Mouse (Mus musculus): ENCODE measurements around the gene Ms4a10. TPM values are rescaled to one million over a fixed set of nuclear protein-coding genes. Genes with fewer than 3 reads are reported as not detected.
A peak's percentile ranks its signal among the peaks of the same experiment; 100 is the strongest.

Ms4a10 gene
- polyA plus RNA-seq, 1 experiment from 2014 or later = not detected

- peaks cover 15% of the 10 kb centered on the region; the same call in 1 of the 2 replicates for H3K36me3 ChIP-seq (ENCODE audit: insufficient read depth, low read length)
- DNase-seq (ENCODE audit: low spot score) (no peak), ATAC-seq (peak; percentile 51)
- H3K4me3 ChIP-seq (ENCODE audit: low read depth, low read length) = peak overlapping the region; percentile 28
- H3K9ac ChIP-seq (replicated peaks; ENCODE audit: low read depth) = peak overlapping the region; percentile 44
- peaks cover 9% of the 10 kb centered on the region for H3K4me1 ChIP-seq (ENCODE audit: insufficient read depth, low read depth, low read length)
- H3K4me2 ChIP-seq (replicated peaks; ENCODE audit: low read depth, low read length) = peak overlapping the region; percentile 57
- TF ChIP-seq CTCF (IDR thresholded peaks at IDR 0.05) (no peak), EP300 (IDR thresholded peaks at IDR 0.05) (no peak)
- 6% methylated on average over 40 of the region's 40 CpGs for WGBS
- no peaks in the 10 kb centered on the region for H3K9me3 ChIP-seq (ENCODE audit: low read length)
- H3K27ac ChIP-seq (ENCODE audit: low read length) = no peak overlapping the region
- no peaks in the 10 kb centered on the region for H3K27me3 ChIP-seq (replicated peaks; ENCODE audit: insufficient read depth, low read length)
Measured at GRCm38 (mm10) chr19:10940801-10941457, 33.5 kb downstream of the Ms4a10 start.

GRCm38 (mm10) chr19:10940097-10940800 is 34.2 kb downstream of the Ms4a10 start:
- peak; percentile 86 for ATAC-seq

DNA sequence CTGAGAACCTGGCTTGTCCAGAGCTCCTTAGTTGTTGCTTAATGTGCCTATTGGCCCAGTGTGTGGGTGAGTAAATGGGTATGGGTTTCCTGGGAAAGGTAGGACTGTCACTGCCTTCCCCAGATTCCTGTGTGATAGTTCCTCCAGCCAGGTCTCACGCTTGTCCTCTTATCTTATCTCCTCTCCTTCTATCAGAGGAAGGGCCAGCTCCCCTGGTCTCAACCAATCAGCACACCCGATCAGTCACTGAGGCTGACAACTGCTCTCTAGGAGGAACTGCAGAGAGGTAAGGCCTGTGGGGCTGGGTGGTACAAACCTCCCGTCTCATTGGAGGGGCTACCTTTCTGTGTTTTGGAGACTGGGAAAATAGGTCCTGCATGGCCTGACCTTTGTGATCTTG is 35.7 kb downstream of the Ms4a10 start:
- WGBS = 23% methylated on average over 3 of the region's 3 CpGs
- Histone ChIP-seq H3K4me3 (ENCODE audit: low read depth, low read length) (no peak overlapping the region), H3K27me3 (replicated peaks; ENCODE audit: insufficient read depth, low read length) (no peaks in the 10 kb centered on the region), H3K36me3 (ENCODE audit: insufficient read depth, low read length) (0 out of 2 replicates have a peak, but pooled peaks cover 10% of the 10 kb centered on the region), H3K9me3 (ENCODE audit: low read length) (no peaks in the 10 kb centered on the region), H3K9ac (replicated peaks; ENCODE audit: low read depth) (no peak overlapping the region; the same call in 1 of the 2 replicates), H3K4me2 (replicated peaks; ENCODE audit: low read depth, low read length) (no peak overlapping the region), H3K4me1 (ENCODE audit: insufficient read depth, low read depth, low read length) (peaks cover 9% of the 10 kb centered on the region), H3K27ac (ENCODE audit: low read length) (no peak overlapping the region)
- no peak for TF ChIP-seq EP300 (IDR thresholded peaks at IDR 0.05)
- DNase-seq (ENCODE audit: low spot score) (no peak), ATAC-seq (no peak)

More at GRCm38 (mm10) chr19:10940097-10940800, 34.2 kb downstream of the Ms4a10 start:
- TF ChIP-seq CTCF (IDR thresholded peaks at IDR 0.05) (peak; percentile 90), EP300 (IDR thresholded peaks at IDR 0.05) (no peak)
- H3K27me3 ChIP-seq (replicated peaks; ENCODE audit: insufficient read depth, low read length) = no peaks in the 10 kb centered on the region
- DNase-seq (ENCODE audit: low spot score) = peak; percentile 78
- peaks cover 15% of the 10 kb centered on the region; the same call in 1 of the 2 replicates for H3K36me3 ChIP-seq (ENCODE audit: insufficient read depth, low read length)
- WGBS = 19% methylated on average over 37 of the region's 37 CpGs
- no peak overlapping the region for H3K27ac ChIP-seq (ENCODE audit: low read length)
- H3K4me1 ChIP-seq (ENCODE audit: insufficient read depth, low read depth, low read length) = peaks cover 9% of the 10 kb centered on the region
- H3K9me3 ChIP-seq (ENCODE audit: low read length) = no peaks in the 10 kb centered on the region
- peak overlapping the region; percentile 57 for H3K4me2 ChIP-seq (replicated peaks; ENCODE audit: low read depth, low read length)
- peak overlapping the region; percentile 28 for H3K4me3 ChIP-seq (ENCODE audit: low read depth, low read length)
- H3K9ac ChIP-seq (replicated peaks; ENCODE audit: low read depth) = no peak overlapping the region

- no peaks in the 10 kb centered on the region for H3K9me3 ChIP-seq (ENCODE audit: low read length)
- H3K4me3 ChIP-seq (ENCODE audit: low read depth, low read length) = no peak within 1 kb of the TSS
- no peak within 1 kb of the TSS for H3K27ac ChIP-seq (ENCODE audit: low read length)
- 0 out of 2 replicates have a peak, but pooled peaks cover 2% of the 10 kb centered on the region for H3K36me3 ChIP-seq (ENCODE audit: insufficient read depth, low read length)
- H3K27me3 ChIP-seq (replicated peaks; ENCODE audit: insufficient read depth, low read length) = no peaks in the 10 kb centered on the region
- 0 out of 2 replicates have a peak within 1 kb of the TSS, but pooled peaks have one; percentile 8 for H3K4me2 ChIP-seq (replicated peaks; ENCODE audit: low read depth, low read length)
- DNase-seq (ENCODE audit: low spot score) (no peak), ATAC-seq (peak; percentile 27; the same call in 1 of the 2 replicates)
- peaks cover 9% of the 10 kb centered on the region for H3K4me1 ChIP-seq (ENCODE audit: insufficient read depth, low read depth, low read length)
- TF ChIP-seq EP300 (IDR thresholded peaks at IDR 0.05) = no peak
- no peak for TF ChIP-seq CTCF (IDR thresholded peaks at IDR 0.05)
- WGBS = 24% methylated on average over 5 of the region's 5 CpGs
- H3K9ac ChIP-seq (replicated peaks; ENCODE audit: low read depth) = no peak within 1 kb of the TSS
Measured at GRCm38 (mm10) chr19:10937110-10937563, 37.3 kb downstream of the Ms4a10 start, which contains the start of gene Ptgdr2. Gene Ptgdr2, plus strand, starts transcription at chr19:10937160.

GRCm38 (mm10) chr19:10936077-10936476 is 38.4 kb downstream of the Ms4a10 start:
- WGBS = 85% methylated on average over 5 of the region's 5 CpGs
- H3K9me3 ChIP-seq (ENCODE audit: low read length) = no peaks in the 10 kb centered on the region
- H3K4me3 ChIP-seq (ENCODE audit: low read depth, low read length) = no peak overlapping the region
- DNase-seq (ENCODE audit: low spot score) (no peak), ATAC-seq (no peak)
- no peak overlapping the region for H3K4me2 ChIP-seq (replicated peaks; ENCODE audit: low read depth, low read length)
- H3K27ac ChIP-seq (ENCODE audit: low read length) = no peak overlapping the region
- H3K36me3 ChIP-seq (ENCODE audit: insufficient read depth, low read length) = no peaks in the 10 kb centered on the region
- peaks cover 7% of the 10 kb centered on the region for H3K4me1 ChIP-seq (ENCODE audit: insufficient read depth, low read depth, low read length)
- TF ChIP-seq CTCF (IDR thresholded peaks at IDR 0.05) (peak; percentile 32), EP300 (IDR thresholded peaks at IDR 0.05) (no peak)
- no peak overlapping the region for H3K9ac ChIP-seq (replicated peaks; ENCODE audit: low read depth)
- H3K27me3 ChIP-seq (replicated peaks; ENCODE audit: insufficient read depth, low read length) = no peaks in the 10 kb centered on the region

- 33% methylated on average over 5 of the region's 5 CpGs for WGBS
- ATAC-seq (no peak), DNase-seq (ENCODE audit: low spot score) (no peak)
- Histone ChIP-seq H3K4me1 (ENCODE audit: insufficient read depth, low read depth, low read length) (no peaks in the 10 kb centered on the region), H3K36me3 (ENCODE audit: insufficient read depth, low read length) (no peaks in the 10 kb centered on the region), H3K4me3 (ENCODE audit: low read depth, low read length) (no peak overlapping the region), H3K9me3 (ENCODE audit: low read length) (no peaks in the 10 kb centered on the region), H3K27me3 (replicated peaks; ENCODE audit: insufficient read depth, low read length) (no peaks in the 10 kb centered on the region), H3K9ac (replicated peaks; ENCODE audit: low read depth) (no peak overlapping the region), H3K27ac (ENCODE audit: low read length) (no peak overlapping the region), H3K4me2 (replicated peaks; ENCODE audit: low read depth, low read length) (no peak overlapping the region)
- TF ChIP-seq CTCF (IDR thresholded peaks at IDR 0.05) (no peak), EP300 (IDR thresholded peaks at IDR 0.05) (no peak)
Measured at GRCm38 (mm10) chr19:10935029-10935428, 39.4 kb downstream of the Ms4a10 start.
